Mouse (Mus musculus) frontal cortex, postnatal 25 days (tissue): ENCODE measurements around the gene Rnf212b.

Source experiments
- DNase-seq, 2 experiments: peaks; one replicate each; pipeline ENCODE4 v3.0.0; 2022; ENCODE audit warnings: low spot score in 2 of 2

Rnf212b gene

GRCm38 (mm10) chr14:54874165-54874564, 60.2 kb downstream of the Rnf212b start:
- DNase-seq: no peak

- DNase-seq: no peak
These were observed 62.0 kb downstream of the Rnf212b start for GRCm38 (mm10) chr14:54875844-54876538.

GRCm38 (mm10) chr14:54876539-54877047, 62.7 kb downstream of the Rnf212b start:
- peak; percentile 81 for DNase-seq

GRCm38 (mm10) chr14:54877048-54877715, 63.2 kb downstream of the Rnf212b start, which contains the start of gene Ppp1r3e:
Ppp1r3e (minus strand) TSS chr14:54877550.
- DNase-seq: peak; percentile 36 to 44

GRCm38 (mm10) chr14:54883154-54884021, 69.4 kb downstream of the Rnf212b start, which contains the start of the genes Bcl2l2 and Gm20521:
Bcl2l2 (plus strand) TSS chr14:54883377.
Gm20521 (plus strand) TSS chr14:54883441.
- peak; percentile 39 to 45 for DNase-seq

- DNase-seq: no peak
These were observed 70.2 kb downstream of the Rnf212b start for GRCm38 (mm10) chr14:54884022-54884712.

- DNase-seq: no peak
These were observed 71.4 kb downstream of the Rnf212b start for GRCm38 (mm10) chr14:54885309-54885708.

GRCm38 (mm10) chr14:54892200-54892599, 78.3 kb downstream of the Rnf212b start, which contains the start of gene Pabpn1:
Pabpn1 (plus strand) TSS chr14:54892500.
- DNase-seq: no peak

GRCm38 (mm10) chr14:54893651-54894181, 79.8 kb downstream of the Rnf212b start:
- DNase-seq: peak; percentile 91 to 98

- DNase-seq: peak in 1 of 2 experiments; percentile 22
These were observed 80.6 kb downstream of the Rnf212b start for GRCm38 (mm10) chr14:54894296-54895151.

- no peak for DNase-seq
These were observed 83.5 kb downstream of the Rnf212b start for GRCm38 (mm10) chr14:54897445-54897844.

- DNase-seq: peak; percentile 52 to 68
These were observed 86.4 kb downstream of the Rnf212b start for GRCm38 (mm10) chr14:54900383-54900782.

- DNase-seq: no peak
These were observed 89.7 kb downstream of the Rnf212b start for GRCm38 (mm10) chr14:54903641-54904040.
